Mouse (Mus musculus) liver (tissue): ENCODE results near the gene Sall2.

Source experiments
- DNase-seq: peaks from one replicate; pipeline ENCODE4 v3.0.0-alpha.2; 2020; ENCODE audit warnings: mixed read lengths

Gene Sall2

GRCm38 (mm10) chr14:52295558-52296264 is 32.9 kb downstream of the Sall2 start:
- DNase-seq = no peak

GRCm38 (mm10) chr14:52284191-52284590 is 44.4 kb downstream of the Sall2 start:
- no peak for DNase-seq

- no peak for DNase-seq
Observed at GRCm38 (mm10) chr14:52283629-52284028, 44.9 kb downstream of the Sall2 start.

- DNase-seq = peak; percentile 49
Observed at GRCm38 (mm10) chr14:52279747-52280120, 48.8 kb downstream of the Sall2 start.

- peak; percentile 97 for DNase-seq
Observed at GRCm38 (mm10) chr14:52278932-52279746, 49.4 kb downstream of the Sall2 start, which contains the start of the genes Tox4 and Rab2b. Gene Tox4, plus strand, starts transcription at chr14:52279146. Gene Rab2b, minus strand, starts transcription at chr14:52279545.

- no peak for DNase-seq
Observed at GRCm38 (mm10) chr14:52277210-52277609, 51.4 kb downstream of the Sall2 start.

GRCm38 (mm10) chr14:52272781-52273180 is 55.8 kb downstream of the Sall2 start:
- no peak for DNase-seq
